In the genomic region with DNA sequence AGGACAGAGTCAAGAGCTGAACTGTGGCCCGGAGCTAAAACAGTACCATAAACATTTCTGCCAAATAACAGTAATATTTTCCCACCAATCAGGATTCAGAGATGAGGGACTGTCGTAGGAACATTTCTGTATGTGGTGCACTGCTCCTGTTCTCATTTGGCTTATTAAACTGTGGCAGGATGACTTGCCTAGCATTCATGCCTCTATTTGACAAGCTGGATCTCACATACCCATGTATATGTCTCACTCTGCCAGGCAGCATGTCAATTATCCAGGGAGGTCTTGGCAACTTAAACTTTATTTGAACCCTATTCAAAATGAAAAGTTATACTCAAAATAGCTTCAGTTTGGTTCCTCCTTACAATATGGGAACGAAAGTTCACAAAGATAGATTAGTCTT, we compare ENCODE assay signal across 25 mouse cellular contexts. TPM values are rescaled to one million over a fixed set of nuclear protein-coding genes. Genes with fewer than 3 reads are reported as not detected.
"Had no signal": no experiment of that assay in that cellular context is flagged by ENCODE, and none has a peak within 500 bp of the region (broad histone marks: within the 10 kb centered on the region; RNA-seq: fewer than 3 reads in every experiment).

No protein-coding gene starts in this region.

- H3K36me3 ChIP-seq: lung, embryonic 15.5 days; midbrain, embryonic 13.5 days; midbrain, embryonic 15.5 days; neural tube, embryonic 12.5 days had no signal

- H3K4me3 ChIP-seq: lung, embryonic 15.5 days; megakaryocyte, embryonic 14.5 days; midbrain, embryonic 13.5 days; midbrain, embryonic 15.5 days; neural tube, embryonic 12.5 days had no signal

- H3K9ac ChIP-seq: lung, embryonic 15.5 days; midbrain, embryonic 13.5 days; midbrain, embryonic 15.5 days; neural tube, embryonic 12.5 days had no signal

- H3K4me1 ChIP-seq: lung, embryonic 15.5 days; megakaryocyte, embryonic 14.5 days; midbrain, embryonic 13.5 days; midbrain, embryonic 15.5 days; neural tube, embryonic 12.5 days had no signal

- H3K9me3 ChIP-seq: lung, embryonic 15.5 days; megakaryocyte, embryonic 14.5 days; midbrain, embryonic 13.5 days; midbrain, embryonic 15.5 days; neural tube, embryonic 12.5 days had no signal

- ATAC-seq: lung, postnatal 0 days; midbrain, embryonic 13.5 days; midbrain, embryonic 15.5 days had no signal

- H3K4me2 ChIP-seq: lung, embryonic 15.5 days; midbrain, embryonic 11.5 days; midbrain, embryonic 13.5 days; midbrain, embryonic 15.5 days; neural tube, embryonic 12.5 days had no signal

- DNase-seq: lung, adult 2 months; lung, postnatal 14 days; lung, postnatal 36 days; right cerebral cortex, postnatal 25 days; right cerebral cortex, postnatal 4 days; spleen, adult 18-20 months; thymus, adult 18-20 months; thymus, postnatal 14 days; thymus, postnatal 36 days had no signal

- H3K27me3 ChIP-seq: lung, embryonic 15.5 days; megakaryocyte, embryonic 14.5 days; midbrain, embryonic 13.5 days; midbrain, embryonic 15.5 days; neural tube, embryonic 12.5 days had no signal

- H3K27ac ChIP-seq: lung, embryonic 15.5 days; macrophage; midbrain, embryonic 13.5 days; midbrain, embryonic 15.5 days; neural tube, embryonic 12.5 days had no signal

RNA-seq across cellular contexts. Expression of a gene that starts 35.4 kb away (rescaled TPM):
- total RNA-seq: megakaryocyte progenitor cell, adult 5-6 weeks; midbrain, postnatal 0 days; monocyte, adult 5-6 weeks; neutrophil, adult 5-6 weeks had no signal
- polyA plus RNA-seq: midbrain, embryonic 11.5 days; midbrain, embryonic 13.5 days; midbrain, embryonic 15.5 days; neural tube, embryonic 14.5 days; small intestine, adult 2 months; stomach, embryonic 14.5 days; thymus, postnatal 0 days had no signal
